Mouse (Mus musculus): ENCODE data around the gene Gabpb2. TPM values are rescaled to one million over a fixed set of nuclear protein-coding genes. Genes with fewer than 3 reads are reported as not detected.
"Not testable (repeated sequence)": the region's sequence is repeated elsewhere in the genome, so short reads cannot be mapped to it uniquely, and the experiment has no call there.

Gabpb2 gene
- total and polyA plus RNA-seq, 3 experiments = 8.6 to 14.1 (median 13.5) TPM

DNA sequence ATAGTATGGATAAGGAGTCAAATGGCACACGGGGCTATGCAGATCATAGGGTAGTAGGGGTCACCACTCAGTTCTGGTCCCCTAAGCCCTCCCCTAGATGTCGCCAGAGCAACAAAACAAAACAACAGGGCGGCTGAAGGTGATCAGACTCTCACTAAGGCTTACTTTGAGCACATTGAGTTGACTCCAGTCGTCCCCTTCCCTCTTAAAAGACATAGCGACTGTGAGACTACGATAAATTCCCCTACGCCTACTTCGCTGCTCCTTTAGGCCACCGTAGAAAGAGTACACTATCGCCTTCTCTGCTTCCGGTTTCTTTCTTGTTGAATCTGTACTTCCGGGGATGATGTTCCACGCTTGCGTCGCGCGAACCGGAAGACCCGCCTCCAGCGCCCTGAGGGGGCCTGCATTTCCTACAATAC, 84.0 kb downstream of the Gabpb2 start, which contains the start of the genes Scnm1 and Lysmd1:
Gene Scnm1, minus strand, starts transcription at position 332 of the 422 bp plus-strand sequence.
Gene Lysmd1, plus strand, starts transcription at position 409 of the 422 bp plus-strand sequence.
- Histone ChIP-seq H3K36me3 (ENCODE audit: control insufficient read depth, insufficient read depth, low read length) (no peaks in the 10 kb centered on the region; the same call in 1 of the 2 replicates), H3K27ac (peak within 1 kb of the TSS; percentile 93), H3K4me3 (peak within 1 kb of the TSS; percentile 86), H3K79me2 (replicated peaks; ENCODE audit: control insufficient read depth, insufficient read depth, low read length) (no peaks in the 10 kb centered on the region), H3K9ac (ENCODE audit: low read depth, low read length) (peak within 1 kb of the TSS; percentile 73), H3K4me1 (ENCODE audit: control insufficient read depth, insufficient read depth, low read length) (peaks cover 6% of the 10 kb centered on the region), H3K27me3 (ENCODE audit: control insufficient read depth, insufficient read depth, low read length) (no peaks in the 10 kb centered on the region)
- peak; percentile 90 to 93 for DNase-seq
- intact Hi-C loops (cut with DNase I) = loop anchor here (2.0 kb wide), 1 partner anchor 23 kb away; the partner anchor contains the start of gene Vps72
- WGBS = under 1% methylated on average over 20 of the region's 20 CpGs
- TF ChIP-seq CTCF (IDR thresholded peaks at IDR 0.05) (peak; percentile 46), POLR2A (IDR thresholded peaks at IDR 0.05; ENCODE audit: insufficient read depth, low read depth, low read length) (peak; percentile 71), EP300 (IDR thresholded peaks at IDR 0.05; ENCODE audit: insufficient read depth, low read depth, low read length) (no peak)

DNA sequence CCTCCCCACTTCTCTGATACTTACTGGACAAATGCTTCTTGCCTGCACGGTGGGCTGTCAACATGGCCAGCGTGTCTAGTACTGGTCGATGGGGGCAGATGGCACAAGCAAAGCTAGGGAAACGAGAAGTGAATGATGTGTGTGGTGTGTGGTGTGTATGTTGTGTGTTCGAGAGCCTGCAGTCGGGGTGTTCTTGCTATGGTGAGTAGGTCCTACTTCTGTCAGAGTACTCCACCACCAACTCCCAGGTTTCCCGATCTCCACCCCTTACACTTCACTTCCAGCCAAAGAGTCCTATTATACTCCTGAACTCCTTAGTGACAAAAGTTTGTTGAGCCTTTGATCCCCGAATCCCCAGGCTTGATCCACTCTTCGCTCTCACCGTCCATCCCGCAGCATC, 84.5 kb downstream of the Gabpb2 start:
- H3K4me3 ChIP-seq = peak overlapping the region; percentile 86
- no peaks in the 10 kb centered on the region; the same call in 1 of the 2 replicates for H3K36me3 ChIP-seq (ENCODE audit: control insufficient read depth, insufficient read depth, low read length)
- DNase-seq = no peak
- peak overlapping the region; percentile 73 for H3K9ac ChIP-seq (ENCODE audit: low read depth, low read length)
- 49% methylated on average over 11 of the region's 11 CpGs for WGBS
- peak overlapping the region; percentile 93 for H3K27ac ChIP-seq
- peaks cover 6% of the 10 kb centered on the region for H3K4me1 ChIP-seq (ENCODE audit: control insufficient read depth, insufficient read depth, low read length)
- H3K79me2 ChIP-seq (replicated peaks; ENCODE audit: control insufficient read depth, insufficient read depth, low read length) = no peaks in the 10 kb centered on the region
- intact Hi-C loops (cut with DNase I) = loop anchor here (2.0 kb wide), 1 partner anchor 22 kb away; the partner anchor contains the start of gene Vps72
- H3K27me3 ChIP-seq (ENCODE audit: control insufficient read depth, insufficient read depth, low read length) = no peaks in the 10 kb centered on the region
- TF ChIP-seq CTCF (IDR thresholded peaks at IDR 0.05) (no peak), EP300 (IDR thresholded peaks at IDR 0.05; ENCODE audit: insufficient read depth, low read depth, low read length) (no peak), POLR2A (IDR thresholded peaks at IDR 0.05; ENCODE audit: insufficient read depth, low read depth, low read length) (no peak)

- H3K27ac ChIP-seq; H3K36me3 ChIP-seq (ENCODE audit: control insufficient read depth, insufficient read depth, low read length); H3K4me3 ChIP-seq; DNase-seq; H3K27me3 ChIP-seq (ENCODE audit: control insufficient read depth, insufficient read depth, low read length); H3K79me2 ChIP-seq (replicated peaks; ENCODE audit: control insufficient read depth, insufficient read depth, low read length); H3K9ac ChIP-seq (ENCODE audit: low read depth, low read length); H3K4me1 ChIP-seq (ENCODE audit: control insufficient read depth, insufficient read depth, low read length): not testable (repeated sequence)
- intact Hi-C loops (cut with DNase I) = loop anchor here (2.0 kb wide), 1 partner anchor 22 kb away; the partner anchor contains the start of gene Vps72
- TF ChIP-seq CTCF (IDR thresholded peaks at IDR 0.05) = peak; percentile 63
- 91% methylated on average over 2 of the region's 2 CpGs for WGBS
Measured at GRCm38 (mm10) chr3:95132389-95132788, 85.3 kb downstream of the Gabpb2 start.

Small RNAs within 50 kb of the gene (microRNA-seq; reads per million reads assigned to microRNA genes)
- gene Mir8099-1 = 0 reads per million in 2 experiments

Other genes with a start within 250 kb of the Gabpb2 start
- gene Pi4kb, start 243.2 kb downstream of the Gabpb2 start, total RNA-seq (2021) = 10 to 100 TPM; 25.8 to 29.5 TPM
- 18.7 and 28.7 TPM in 2 replicates for gene Pi4kb, start 243.2 kb downstream of the Gabpb2 start, polyA plus RNA-seq (2012; rRNA removed)
- gene Zfp687, start 202.5 kb downstream of the Gabpb2 start, total RNA-seq (2021) = 10 to 100 TPM; 11.0 to 13.5 TPM
- 10.6 and 10.9 TPM in 2 replicates for gene Zfp687, start 202.5 kb downstream of the Gabpb2 start, polyA plus RNA-seq (2012; rRNA removed)
- gene Psmd4, start 175.3 kb downstream of the Gabpb2 start, total RNA-seq (2021) = 100 to 1,000 TPM; 121 to 140 TPM
- gene Psmd4, start 175.3 kb downstream of the Gabpb2 start, polyA plus RNA-seq (2012; rRNA removed) = 119 and 144 TPM in 2 replicates
- gene Pip5k1a, start 111.0 kb downstream of the Gabpb2 start, total RNA-seq (2021) = 10 to 100 TPM; 15.8 to 16.8 TPM
- 11.8 and 17.9 TPM in 2 replicates for gene Pip5k1a, start 111.0 kb downstream of the Gabpb2 start, polyA plus RNA-seq (2012; rRNA removed)
- 10 to 100 TPM; 31.8 to 36.5 TPM for gene Vps72, start 106.9 kb downstream of the Gabpb2 start, total RNA-seq (2021)
- gene Vps72, start 106.9 kb downstream of the Gabpb2 start, polyA plus RNA-seq (2012; rRNA removed) = 34.5 and 39.2 TPM in 2 replicates
- 10 to 100 TPM; 22.6 to 30.9 TPM for gene Tmod4, start 93.4 kb downstream of the Gabpb2 start, total RNA-seq (2021)
- gene Tmod4, start 93.4 kb downstream of the Gabpb2 start, polyA plus RNA-seq (2012; rRNA removed) = 23.3 and 25.6 TPM in 2 replicates
- 10 to 100 TPM; 28.3 to 32.1 TPM for gene Scnm1, start 83.9 kb downstream of the Gabpb2 start, total RNA-seq (2021)
- gene Scnm1, start 83.9 kb downstream of the Gabpb2 start, polyA plus RNA-seq (2012; rRNA removed) = 46.8 and 67.9 TPM in 2 replicates
- gene Lysmd1, start 83.8 kb downstream of the Gabpb2 start, total RNA-seq (2021) = 1 to 10 TPM; 4.5 to 6.3 TPM
- 5.8 and 7.8 TPM in 2 replicates for gene Lysmd1, start 83.8 kb downstream of the Gabpb2 start, polyA plus RNA-seq (2012; rRNA removed)
- gene Tnfaip8l2, start 75.6 kb downstream of the Gabpb2 start, total RNA-seq (2021) = 1 to 10 TPM; 1.5 to 2.1 TPM
- 3.3 and 4.9 TPM in 2 replicates for gene Tnfaip8l2, start 75.6 kb downstream of the Gabpb2 start, polyA plus RNA-seq (2012; rRNA removed)
- 1 to 10 TPM; 3.8 to 3.9 TPM for gene Sema6c, start 57.5 kb downstream of the Gabpb2 start, total RNA-seq (2021)
- gene Sema6c, start 57.5 kb downstream of the Gabpb2 start, polyA plus RNA-seq (2012; rRNA removed) = 16.9 and 21.1 TPM in 2 replicates
- gene Cdc42se1, start 10.8 kb upstream of the Gabpb2 start, total RNA-seq (2021) = 10 to 100 TPM; 16.8 to 18.9 TPM
- 19.0 and 24.2 TPM in 2 replicates for gene Cdc42se1, start 10.8 kb upstream of the Gabpb2 start, polyA plus RNA-seq (2012; rRNA removed)
- 1 to 10 TPM; 5.6 to 6.9 TPM for gene Mllt11, start 14.3 kb upstream of the Gabpb2 start, total RNA-seq (2021)
- gene Mllt11, start 14.3 kb upstream of the Gabpb2 start, polyA plus RNA-seq (2012; rRNA removed) = 13.7 and 23.9 TPM in 2 replicates
- gene Gm128, start 23.7 kb upstream of the Gabpb2 start, total RNA-seq (2021) = not detected
- 0.16 and 0.26 TPM in 2 replicates for gene Gm128, start 23.7 kb upstream of the Gabpb2 start, polyA plus RNA-seq (2012; rRNA removed)
- gene Bnipl, start 33.3 kb upstream of the Gabpb2 start, total RNA-seq (2021) = not detected
- gene Bnipl, start 33.3 kb upstream of the Gabpb2 start, polyA plus RNA-seq (2012; rRNA removed) = 0.12 and 0.25 TPM in 2 replicates
- 10 to 100 TPM; 17.5 to 21.3 TPM for gene Mindy1, start 63.4 kb upstream of the Gabpb2 start, total RNA-seq (2021)
- gene Mindy1, start 63.4 kb upstream of the Gabpb2 start, polyA plus RNA-seq (2012; rRNA removed) = 32.2 and 36.9 TPM in 2 replicates
- 10 to 100 TPM; 23.4 to 26.1 TPM for gene Prune1, start 64.2 kb upstream of the Gabpb2 start, total RNA-seq (2021)
- gene Prune1, start 64.2 kb upstream of the Gabpb2 start, polyA plus RNA-seq (2012; rRNA removed) = 28.4 and 45.8 TPM in 2 replicates
- under 1 TPM; 0.59 to 0.68 TPM for gene Anxa9, start 89.3 kb upstream of the Gabpb2 start, total RNA-seq (2021)
- gene Anxa9, start 89.3 kb upstream of the Gabpb2 start, polyA plus RNA-seq (2012; rRNA removed) = 1.1 and 1.6 TPM in 2 replicates
- gene Cers2, start 96.9 kb upstream of the Gabpb2 start, total RNA-seq (2021) = 10 to 100 TPM; 35.3 to 39.3 TPM
- gene Cers2, start 96.9 kb upstream of the Gabpb2 start, polyA plus RNA-seq (2012; rRNA removed) = 65.6 and 69.1 TPM in 2 replicates
- gene Setdb1, start 139.3 kb upstream of the Gabpb2 start, total RNA-seq (2021) = 10 to 100 TPM; 10.4 to 12.2 TPM
- 8.0 and 12.6 TPM in 2 replicates for gene Setdb1, start 139.3 kb upstream of the Gabpb2 start, polyA plus RNA-seq (2012; rRNA removed)
- not detected for gene 4930558C23Rik, start 184.9 kb upstream of the Gabpb2 start, total RNA-seq (2021)
- gene 4930558C23Rik, start 184.9 kb upstream of the Gabpb2 start, polyA plus RNA-seq (2012; rRNA removed) = 0.26 TPM in 1 of 2 replicates, not detected in the other
- gene Arnt, start 216.5 kb upstream of the Gabpb2 start, total RNA-seq (2021) = 10 to 100 TPM; 37.4 to 41.5 TPM
- gene Arnt, start 216.5 kb upstream of the Gabpb2 start, polyA plus RNA-seq (2012; rRNA removed) = 26.2 and 34.1 TPM in 2 replicates

Measured in heart, adult 2 months (tissue).